Mouse (Mus musculus) heart, adult 2 months (tissue): ENCODE data around the gene Gm4737.
"Not testable (repeated sequence)": the region's sequence is repeated elsewhere in the genome, so short reads cannot be mapped to it uniquely, and the experiment has no call there.

ENCODE experiments used
- CTCF ChIP-seq: fragments of 200-600 bp; IDR thresholded peaks from 2 replicates; pipeline ENCODE4 v1.8.1; 2022; ENCODE audit warnings: antibody characterized with exemption, mild to moderate bottlenecking, moderate library complexity
- EP300 ChIP-seq: fragments of 200-500 bp; IDR thresholded peaks from 2 replicates; pipeline ENCODE4 v1.6.1; 2011; ENCODE audit warnings: low read depth, low read length, control low read depth; ENCODE audit not compliant: insufficient read depth
- POLR2A ChIP-seq: fragments of 200-500 bp; IDR thresholded peaks from 2 replicates; pipeline ENCODE4 v1.6.1; 2011; ENCODE audit warnings: mild to moderate bottlenecking, low read depth, low read length, control low read depth; ENCODE audit not compliant: insufficient read depth

- TF ChIP-seq POLR2A, CTCF, EP300: not testable (repeated sequence)
These were observed at the start of gene Gm4737 for GRCm38 (mm10) chr16:46154832-46155231.
